In genomic region chr2:169636414-169636813, GRCm38 (mm10) we compare ENCODE assay signal across 10 mouse cellular contexts. TPM values are rescaled to one million over a fixed set of nuclear protein-coding genes. Genes with fewer than 3 reads are reported as not detected.
A peak's percentile ranks its signal among the peaks of the same experiment; 100 is the strongest.
DNase-seq lines count a peak whose midpoint lies in the region; ATAC-seq lines count a peak whose summit lies in the region.
"Had no signal": no experiment of that assay in that cellular context is flagged by ENCODE, and none has a peak within 500 bp of the region (broad histone marks: within the 10 kb centered on the region; RNA-seq: fewer than 3 reads in every experiment).

No protein-coding gene starts in this region.

- H3K27ac ChIP-seq in forebrain, embryonic 13.5 days, result no peak overlapping the region
- H3K27ac ChIP-seq in forebrain, embryonic 14.5 days (ENCODE audit: low read depth, low read length), result no peak overlapping the region
- no peak overlapping the region for H3K27ac ChIP-seq in lung, embryonic 15.5 days
- peak overlapping the region; percentile 90 for H3K27ac ChIP-seq in neural tube, embryonic 15.5 days (replicated peaks)
- H3K27ac ChIP-seq: liver, embryonic 14.5 days had no signal

- no peaks in the 10 kb centered on the region for H3K9me3 ChIP-seq in forebrain, embryonic 13.5 days (replicated peaks)
- H3K9me3 ChIP-seq in forebrain, embryonic 14.5 days (replicated peaks; ENCODE audit: control insufficient read depth, low read length), result no peaks in the 10 kb centered on the region
- H3K9me3 ChIP-seq in lung, embryonic 15.5 days, result no peaks in the 10 kb centered on the region
- no peaks in the 10 kb centered on the region for H3K9me3 ChIP-seq in neural tube, embryonic 15.5 days (replicated peaks)

- no peak for ATAC-seq in forebrain, embryonic 13.5 days
- ATAC-seq in forebrain, embryonic 14.5 days, result no peak
- no peak for ATAC-seq in lung, embryonic 15.5 days (ENCODE audit: borderline replicate concordance, extremely low read depth, low FRiP score, low TSS enrichment)
- ATAC-seq in neural tube, embryonic 15.5 days (ENCODE audit: low FRiP score), result no peak

- peaks cover 15% of the 10 kb centered on the region for H3K4me1 ChIP-seq in forebrain, embryonic 13.5 days
- peaks cover 4% of the 10 kb centered on the region; the same call in 1 of the 2 replicates for H3K4me1 ChIP-seq in forebrain, embryonic 14.5 days (ENCODE audit: control insufficient read depth, insufficient read depth, low read length)
- H3K4me1 ChIP-seq in lung, embryonic 15.5 days, result peaks cover 7% of the 10 kb centered on the region; the same call in 1 of the 2 replicates
- H3K4me1 ChIP-seq in neural tube, embryonic 15.5 days, result peaks cover 61% of the 10 kb centered on the region

- H3K36me3 ChIP-seq in forebrain, embryonic 13.5 days (ENCODE audit: poor library complexity, severe bottlenecking), result no peaks in the 10 kb centered on the region
- H3K36me3 ChIP-seq in forebrain, embryonic 14.5 days (ENCODE audit: control insufficient read depth, insufficient read depth, low read length), result no peaks in the 10 kb centered on the region
- no peaks in the 10 kb centered on the region for H3K36me3 ChIP-seq in lung, embryonic 15.5 days
- H3K36me3 ChIP-seq in neural tube, embryonic 15.5 days, result no peaks in the 10 kb centered on the region

- peak overlapping the region; percentile 99 for H3K4me2 ChIP-seq in forebrain, embryonic 13.5 days
- H3K4me2 ChIP-seq in forebrain, embryonic 14.5 days (ENCODE audit: low read length), result no peak overlapping the region; the same call in 1 of the 2 replicates
- H3K4me2 ChIP-seq in lung, embryonic 15.5 days, result peak overlapping the region; percentile 85
- H3K4me2 ChIP-seq in neural tube, embryonic 15.5 days, result peak overlapping the region; percentile 82

- no peak overlapping the region for H3K4me3 ChIP-seq in forebrain, embryonic 13.5 days
- no peak overlapping the region for H3K4me3 ChIP-seq in forebrain, embryonic 14.5 days (ENCODE audit: low read depth, low read length)
- H3K4me3 ChIP-seq in lung, embryonic 15.5 days, result peak overlapping the region; percentile 59; the same call in 1 of the 2 replicates
- peak overlapping the region; percentile 80 for H3K4me3 ChIP-seq in neural tube, embryonic 15.5 days (replicated peaks)

- WGBS in forebrain, embryonic 13.5 days, result 78% methylated on average over 4 of the region's 4 CpGs
- WGBS in forebrain, embryonic 14.5 days, result 77% methylated on average over 4 of the region's 4 CpGs
- 28% methylated on average over 4 of the region's 4 CpGs for WGBS in lung, embryonic 15.5 days
- WGBS in neural tube, embryonic 15.5 days, result 46% methylated on average over 4 of the region's 4 CpGs

- DNase-seq in forebrain, embryonic 14.5 days (ENCODE audit: low spot score), result no peak
- DNase-seq in lung, postnatal 36 days, result no peak
- DNase-seq in kidney, postnatal 4 days, result peak; percentile 46
- no peak for DNase-seq in adipocyte (ENCODE audit: low spot score)
- DNase-seq in adrenal gland, adult 18-20 months (ENCODE audit: low spot score in 2 of 2), result no peak

- H3K27me3 ChIP-seq in forebrain, embryonic 13.5 days, result peaks cover 6% of the 10 kb centered on the region; the same call in 1 of the 2 replicates
- no peaks in the 10 kb centered on the region for H3K27me3 ChIP-seq in forebrain, embryonic 14.5 days (replicated peaks; ENCODE audit: control insufficient read depth, insufficient read depth, low read length)
- no peaks in the 10 kb centered on the region for H3K27me3 ChIP-seq in lung, embryonic 15.5 days
- H3K27me3 ChIP-seq in neural tube, embryonic 15.5 days (replicated peaks), result no peaks in the 10 kb centered on the region

- H3K9ac ChIP-seq in forebrain, embryonic 13.5 days, result no peak overlapping the region
- H3K9ac ChIP-seq in forebrain, embryonic 14.5 days (ENCODE audit: low read length), result no peak overlapping the region
- H3K9ac ChIP-seq in lung, embryonic 15.5 days, result no peak overlapping the region
- peak overlapping the region; percentile 38 for H3K9ac ChIP-seq in neural tube, embryonic 15.5 days (replicated peaks)
- H3K9ac ChIP-seq: liver, embryonic 14.5 days had no signal

RNA-seq across cellular contexts. Expression of gene Tshz2, which starts 3.6 kb away (rescaled TPM):
- polyA plus RNA-seq in forebrain, embryonic 13.5 days (2015; fragmentation: Nextera tagmentation; extraction: Ambion mirVana), result 8.7 and 9.8 TPM in 2 replicates
- polyA plus RNA-seq in forebrain, embryonic 14.5 days (2014; fragmentation: Nextera tagmentation; extraction: Ambion mirVana), result 3.4 and 5.9 TPM in 2 replicates
- polyA plus RNA-seq in lung, embryonic 15.5 days (2015; fragmentation: Nextera tagmentation; extraction: Ambion mirVana), result 5.9 and 7.5 TPM in 2 replicates
- 40.1 and 50.4 TPM in 2 replicates for polyA plus RNA-seq in neural tube, embryonic 15.5 days (2015; fragmentation: Nextera tagmentation; extraction: Ambion mirVana)
- total RNA-seq in adrenal gland, adult 18-20 months (2021), result 10 to 100 TPM; 37.8 to 50.7 TPM
- total RNA-seq: neutrophil, adult 5-6 weeks had no signal

RNA-seq across cellular contexts. Expression of gene Gm11011, which starts 48.9 kb away (rescaled TPM):
- not detected in 2 replicates for polyA plus RNA-seq in forebrain, embryonic 13.5 days (2015; fragmentation: Nextera tagmentation; extraction: Ambion mirVana)
- polyA plus RNA-seq in forebrain, embryonic 14.5 days (2014; fragmentation: Nextera tagmentation; extraction: Ambion mirVana), result not detected in 2 replicates
- not detected in 2 replicates for polyA plus RNA-seq in lung, embryonic 15.5 days (2015; fragmentation: Nextera tagmentation; extraction: Ambion mirVana)
- not detected in 2 replicates for polyA plus RNA-seq in neural tube, embryonic 15.5 days (2015; fragmentation: Nextera tagmentation; extraction: Ambion mirVana)
- total RNA-seq in adrenal gland, adult 18-20 months (2021), result not detected
- total RNA-seq: neutrophil, adult 5-6 weeks had no signal
- polyA plus RNA-seq: liver, embryonic 14.5 days had no signal

Comparison
In these comparisons a context has a peak if more than half of its experiments do, and no peak if none do; other contexts are left out.
1. H3K4me3 ChIP-seq: peak in lung, embryonic 15.5 days (single experiment) and neural tube, embryonic 15.5 days (single experiment); none in forebrain, embryonic 13.5 days (single experiment) and forebrain, embryonic 14.5 days (single experiment).
2. DNase-seq: peak in kidney, postnatal 4 days (2 of 2); none in forebrain, embryonic 14.5 days (single experiment), lung, postnatal 36 days (single experiment), adipocyte (single experiment) and adrenal gland, adult 18-20 months (0 of 2).